Mouse (Mus musculus): ENCODE measurements around the gene Pxt1.

Pxt1 gene

GRCm38 (mm10) chr17:28915060-28915628, 28.5 kb downstream of the Pxt1 start, which contains the start of gene 4930539E08Rik:
Gene 4930539E08Rik (minus strand): TSS chr17:28915324.
- no peak for DNase-seq (ENCODE audit: low spot score)

GRCm38 (mm10) chr17:28913940-28914339, 29.7 kb downstream of the Pxt1 start:
- DNase-seq (ENCODE audit: low spot score), result no peak

- DNase-seq (ENCODE audit: low spot score), result no peak
Observed at GRCm38 (mm10) chr17:28913200-28913599, 30.4 kb downstream of the Pxt1 start.

GRCm38 (mm10) chr17:28910139-28910538, 33.5 kb downstream of the Pxt1 start:
- DNase-seq (ENCODE audit: low spot score), result no peak

- DNase-seq (ENCODE audit: low spot score), result peak; percentile 55
Observed at GRCm38 (mm10) chr17:28909252-28909941, 34.2 kb downstream of the Pxt1 start.

GRCm38 (mm10) chr17:28907959-28908358, 35.7 kb downstream of the Pxt1 start:
- no peak for DNase-seq (ENCODE audit: low spot score)

- DNase-seq (ENCODE audit: low spot score), result no peak
Observed at GRCm38 (mm10) chr17:28905377-28905916, 38.2 kb downstream of the Pxt1 start.

GRCm38 (mm10) chr17:28904546-28905376, 38.9 kb downstream of the Pxt1 start:
- DNase-seq (ENCODE audit: low spot score), result peak; percentile 66

GRCm38 (mm10) chr17:28901559-28901958, 42.1 kb downstream of the Pxt1 start:
- DNase-seq (ENCODE audit: low spot score), result no peak

- DNase-seq (ENCODE audit: low spot score), result no peak
Observed at GRCm38 (mm10) chr17:28899427-28899826, 44.2 kb downstream of the Pxt1 start.

- DNase-seq (ENCODE audit: low spot score), result no peak
Observed at GRCm38 (mm10) chr17:28898249-28898648, 45.4 kb downstream of the Pxt1 start.

- no peak for DNase-seq (ENCODE audit: low spot score)
Observed at GRCm38 (mm10) chr17:28897817-28898216, 45.8 kb downstream of the Pxt1 start.

- DNase-seq (ENCODE audit: low spot score), result no peak
Observed at GRCm38 (mm10) chr17:28896095-28896780, 47.4 kb downstream of the Pxt1 start.

- no peak for DNase-seq (ENCODE audit: low spot score)
Observed at GRCm38 (mm10) chr17:28895217-28895875, 48.3 kb downstream of the Pxt1 start.

- no peak for DNase-seq (ENCODE audit: low spot score)
Observed at GRCm38 (mm10) chr17:28894050-28894767, 49.4 kb downstream of the Pxt1 start.

- DNase-seq (ENCODE audit: low spot score), result no peak
Observed at GRCm38 (mm10) chr17:28886266-28886665, 57.4 kb downstream of the Pxt1 start.

GRCm38 (mm10) chr17:28885231-28885630, 58.4 kb downstream of the Pxt1 start:
- no peak for DNase-seq (ENCODE audit: low spot score)

Measured in urinary bladder, postnatal 25 days (tissue).